ENCODE assay signal across 12 mouse cellular contexts in the genomic region with DNA sequence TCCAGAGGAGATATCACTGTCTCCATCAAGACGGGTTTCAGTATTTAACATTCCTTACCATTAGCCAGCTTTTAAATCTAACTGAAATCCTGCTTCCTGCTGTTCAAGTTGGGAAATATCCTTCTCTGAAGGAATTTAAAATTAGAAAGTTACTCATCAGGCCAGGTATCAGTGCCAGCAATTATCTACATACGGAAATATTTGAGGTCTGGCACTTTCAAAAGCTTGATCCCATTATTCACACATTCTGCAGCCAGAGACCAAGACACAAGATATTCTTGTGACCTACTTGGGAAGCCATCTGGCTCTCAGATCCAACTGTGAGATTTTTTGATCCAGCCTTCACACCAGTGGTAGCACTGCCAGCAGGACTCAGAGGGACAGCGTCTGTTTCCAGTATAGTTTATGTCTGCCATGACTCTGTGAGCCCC.
DNase-seq lines count a peak whose midpoint lies in the region; ATAC-seq lines count a peak whose summit lies in the region.
"Had no signal": no experiment of that assay in that cellular context is flagged by ENCODE, and none has a peak within 500 bp of the region (broad histone marks: within the 10 kb centered on the region; RNA-seq: fewer than 3 reads in every experiment).

No protein-coding gene starts in this region.

- no peak overlapping the region for H3K4me3 ChIP-seq in heart, embryonic 12.5 days
- H3K4me3 ChIP-seq in liver, embryonic 11.5 days (ENCODE audit: low read depth, low read length): no peak overlapping the region

- H3K4me1 ChIP-seq in heart, embryonic 12.5 days (replicated peaks): peaks cover 4% of the 10 kb centered on the region; the same call in 1 of the 2 replicates
- no peaks in the 10 kb centered on the region for H3K4me1 ChIP-seq in liver, embryonic 11.5 days (replicated peaks; ENCODE audit: control insufficient read depth, insufficient read depth, low read length)

- peak; percentile 15 for DNase-seq in heart, adult 8-10 months (ENCODE audit: low spot score)
- DNase-seq in right cerebral cortex, adult 2 months (ENCODE audit: low spot score in 2 of 2): peak; percentile 4 to 10
- no peak for DNase-seq in right cerebral cortex, postnatal 14 days
- peak; percentile 55 for DNase-seq in cerebellum, adult 9-10 months
- no peak for DNase-seq in liver, embryonic 11.5 days (ENCODE audit: low spot score)
- DNase-seq in urinary bladder, postnatal 25 days (ENCODE audit: low spot score): no peak
- DNase-seq: kidney, adult 2 months; layer of hippocampus, adult 9-11 months; retina, postnatal 1 day had no signal

- H3K9ac ChIP-seq in heart, embryonic 12.5 days: no peak overlapping the region
- H3K9ac ChIP-seq in liver, embryonic 11.5 days (ENCODE audit: low read depth, low read length): no peak overlapping the region

- H3K27ac ChIP-seq in heart, embryonic 12.5 days (ENCODE audit: poor library complexity, severe bottlenecking): no peak overlapping the region
- no peak overlapping the region for H3K27ac ChIP-seq in liver, embryonic 11.5 days (ENCODE audit: low read depth, low read length)

- H3K4me2 ChIP-seq in heart, embryonic 12.5 days: no peak overlapping the region
- no peak overlapping the region for H3K4me2 ChIP-seq in liver, embryonic 11.5 days

- no peaks in the 10 kb centered on the region for H3K9me3 ChIP-seq in heart, embryonic 12.5 days (replicated peaks)
- H3K9me3 ChIP-seq in liver, embryonic 11.5 days (ENCODE audit: control insufficient read depth, low read length): no peaks in the 10 kb centered on the region

- H3K36me3 ChIP-seq in heart, embryonic 12.5 days: no peaks in the 10 kb centered on the region
- no peaks in the 10 kb centered on the region for H3K36me3 ChIP-seq in liver, embryonic 11.5 days (ENCODE audit: control insufficient read depth, insufficient read depth, low read length)

- no peaks in the 10 kb centered on the region; the same call in 1 of the 2 replicates for H3K27me3 ChIP-seq in heart, embryonic 12.5 days (replicated peaks)
- H3K27me3 ChIP-seq in liver, embryonic 11.5 days (replicated peaks; ENCODE audit: control insufficient read depth, insufficient read depth, low read length): no peaks in the 10 kb centered on the region

- 58% methylated on average over 3 of the region's 3 CpGs for WGBS in heart, embryonic 12.5 days
- 63% methylated on average over 3 of the region's 3 CpGs for WGBS in liver, embryonic 11.5 days

- ATAC-seq in heart, embryonic 12.5 days (ENCODE audit: insufficient number of reproducible peaks, low FRiP score): no peak
- no peak for ATAC-seq in liver, embryonic 11.5 days (replicated peaks; ENCODE audit: low FRiP score)
- ATAC-seq in megakaryocyte-erythroid progenitor cell, adult 5-6 weeks (replicated peaks; ENCODE audit: low FRiP score, low TSS enrichment, poor library complexity, severe bottlenecking): no peak
- ATAC-seq: activated CD4-positive, CD25-positive, alpha-beta regulatory T cell, adult 4 months had no signal

Comparison
In these comparisons a context has a peak if more than half of its experiments do, and no peak if none do; other contexts are left out.
1. DNase-seq: peak in heart, adult 8-10 months (single experiment), right cerebral cortex, adult 2 months (2 of 2) and cerebellum, adult 9-10 months (single experiment); none in right cerebral cortex, postnatal 14 days (single experiment), liver, embryonic 11.5 days (single experiment) and urinary bladder, postnatal 25 days (single experiment).